Mouse (Mus musculus): ENCODE measurements around the gene Aoc3. TPM values are rescaled to one million over a fixed set of nuclear protein-coding genes. Genes with fewer than 3 reads are reported as not detected.

Aoc3 gene
- polyA plus RNA-seq, 1 experiment, result 12.5 TPM

GRCm38 (mm10) chr11:101338123-101338760, 7.8 kb downstream of the Aoc3 start:
- Histone ChIP-seq H3K4me1 (ENCODE audit: control insufficient read depth, insufficient read depth, low read length) (0 out of 2 replicates have a peak, but pooled peaks cover 4% of the 10 kb centered on the region), H3K27me3 (replicated peaks; ENCODE audit: control insufficient read depth, insufficient read depth, low read length) (no peaks in the 10 kb centered on the region), H3K27ac (ENCODE audit: insufficient read depth, low read depth, low read length) (no peak overlapping the region), H3K4me3 (ENCODE audit: insufficient read depth, low read depth, low read length) (peak overlapping the region; percentile 0; the same call in 1 of the 2 replicates), H3K36me3 (ENCODE audit: control insufficient read depth, insufficient read depth, low read length) (no peaks in the 10 kb centered on the region)
- no peak for DNase-seq
- 5% methylated on average over 9 of the region's 9 CpGs for WGBS
- TF ChIP-seq CTCF (conservative IDR thresholded peaks at IDR 0.05; ENCODE audit: insufficient read depth, insufficient read length, low read depth, low read length) (no peak), POLR2A (IDR thresholded peaks at IDR 0.05; ENCODE audit: low read depth, low read length) (no peak)

- Histone ChIP-seq H3K36me3 (ENCODE audit: control insufficient read depth, insufficient read depth, low read length) (no peaks in the 10 kb centered on the region), H3K4me1 (ENCODE audit: control insufficient read depth, insufficient read depth, low read length) (peaks cover 7% of the 10 kb centered on the region), H3K27ac (ENCODE audit: insufficient read depth, low read depth, low read length) (no peak overlapping the region), H3K27me3 (replicated peaks; ENCODE audit: control insufficient read depth, insufficient read depth, low read length) (no peaks in the 10 kb centered on the region), H3K4me3 (ENCODE audit: insufficient read depth, low read depth, low read length) (no peak overlapping the region)
- DNase-seq, result no peak
- 81% methylated on average over 10 of the region's 10 CpGs for WGBS
- TF ChIP-seq CTCF (conservative IDR thresholded peaks at IDR 0.05; ENCODE audit: insufficient read depth, insufficient read length, low read depth, low read length) (0 out of 2 replicates have a peak, but pooled peaks have one; percentile 16), POLR2A (IDR thresholded peaks at IDR 0.05; ENCODE audit: low read depth, low read length) (no peak)
Measured at GRCm38 (mm10) chr11:101347083-101347775, 16.8 kb downstream of the Aoc3 start.

GRCm38 (mm10) chr11:101348774-101349173, 18.4 kb downstream of the Aoc3 start:
- no peak for DNase-seq
- Histone ChIP-seq H3K4me1 (ENCODE audit: control insufficient read depth, insufficient read depth, low read length) (peaks cover 12% of the 10 kb centered on the region), H3K36me3 (ENCODE audit: control insufficient read depth, insufficient read depth, low read length) (no peaks in the 10 kb centered on the region), H3K4me3 (ENCODE audit: insufficient read depth, low read depth, low read length) (no peak overlapping the region), H3K27me3 (replicated peaks; ENCODE audit: control insufficient read depth, insufficient read depth, low read length) (no peaks in the 10 kb centered on the region), H3K27ac (ENCODE audit: insufficient read depth, low read depth, low read length) (no peak overlapping the region)
- 69% methylated on average over 7 of the region's 7 CpGs for WGBS
- TF ChIP-seq POLR2A (IDR thresholded peaks at IDR 0.05; ENCODE audit: low read depth, low read length), result no peak

- H3K4me1 ChIP-seq (ENCODE audit: control insufficient read depth, insufficient read depth, low read length), result peaks cover 17% of the 10 kb centered on the region
- no peak overlapping the region for H3K4me3 ChIP-seq (ENCODE audit: insufficient read depth, low read depth, low read length)
- no peak for TF ChIP-seq POLR2A (IDR thresholded peaks at IDR 0.05; ENCODE audit: low read depth, low read length)
- TF ChIP-seq CTCF (conservative IDR thresholded peaks at IDR 0.05; ENCODE audit: insufficient read depth, insufficient read length, low read depth, low read length), result no peak
- DNase-seq, result no peak
- no peak overlapping the region for H3K27ac ChIP-seq (ENCODE audit: insufficient read depth, low read depth, low read length)
- 84% methylated on average over 3 of the region's 3 CpGs for WGBS
- H3K27me3 ChIP-seq (replicated peaks; ENCODE audit: control insufficient read depth, insufficient read depth, low read length), result no peaks in the 10 kb centered on the region
- no peaks in the 10 kb centered on the region for H3K36me3 ChIP-seq (ENCODE audit: control insufficient read depth, insufficient read depth, low read length)
Measured at GRCm38 (mm10) chr11:101349216-101349615, 18.8 kb downstream of the Aoc3 start.

- no peak for TF ChIP-seq POLR2A (IDR thresholded peaks at IDR 0.05; ENCODE audit: low read depth, low read length)
- no peak for TF ChIP-seq CTCF (conservative IDR thresholded peaks at IDR 0.05; ENCODE audit: insufficient read depth, insufficient read length, low read depth, low read length)
- Histone ChIP-seq H3K4me3 (ENCODE audit: insufficient read depth, low read depth, low read length) (no peak overlapping the region), H3K27ac (ENCODE audit: insufficient read depth, low read depth, low read length) (peak overlapping the region; percentile 76), H3K4me1 (ENCODE audit: control insufficient read depth, insufficient read depth, low read length) (peaks cover 28% of the 10 kb centered on the region), H3K27me3 (replicated peaks; ENCODE audit: control insufficient read depth, insufficient read depth, low read length) (no peaks in the 10 kb centered on the region), H3K36me3 (ENCODE audit: control insufficient read depth, insufficient read depth, low read length) (no peaks in the 10 kb centered on the region)
- WGBS, result 48% methylated on average over 11 of the region's 11 CpGs
- DNase-seq, result no peak
Measured at GRCm38 (mm10) chr11:101351100-101351720, 20.8 kb downstream of the Aoc3 start.

GRCm38 (mm10) chr11:101351721-101352111, 21.3 kb downstream of the Aoc3 start:
- 35% methylated on average over 3 of the region's 3 CpGs for WGBS
- H3K4me1 ChIP-seq (ENCODE audit: control insufficient read depth, insufficient read depth, low read length), result peaks cover 28% of the 10 kb centered on the region
- TF ChIP-seq POLR2A (IDR thresholded peaks at IDR 0.05; ENCODE audit: low read depth, low read length) (no peak), CTCF (conservative IDR thresholded peaks at IDR 0.05; ENCODE audit: insufficient read depth, insufficient read length, low read depth, low read length) (no peak)
- peak; percentile 69 for DNase-seq
- no peaks in the 10 kb centered on the region for H3K27me3 ChIP-seq (replicated peaks; ENCODE audit: control insufficient read depth, insufficient read depth, low read length)
- peak overlapping the region; percentile 76 for H3K27ac ChIP-seq (ENCODE audit: insufficient read depth, low read depth, low read length)
- H3K36me3 ChIP-seq (ENCODE audit: control insufficient read depth, insufficient read depth, low read length), result no peaks in the 10 kb centered on the region
- H3K4me3 ChIP-seq (ENCODE audit: insufficient read depth, low read depth, low read length), result no peak overlapping the region

GRCm38 (mm10) chr11:101353436-101353835, 23.0 kb downstream of the Aoc3 start:
- H3K27me3 ChIP-seq (replicated peaks; ENCODE audit: control insufficient read depth, insufficient read depth, low read length), result no peaks in the 10 kb centered on the region
- no peaks in the 10 kb centered on the region for H3K36me3 ChIP-seq (ENCODE audit: control insufficient read depth, insufficient read depth, low read length)
- peak overlapping the region; percentile 95 for H3K27ac ChIP-seq (ENCODE audit: insufficient read depth, low read depth, low read length)
- DNase-seq, result peak; percentile 89
- peaks cover 30% of the 10 kb centered on the region for H3K4me1 ChIP-seq (ENCODE audit: control insufficient read depth, insufficient read depth, low read length)
- TF ChIP-seq POLR2A (IDR thresholded peaks at IDR 0.05; ENCODE audit: low read depth, low read length) (no peak), CTCF (conservative IDR thresholded peaks at IDR 0.05; ENCODE audit: insufficient read depth, insufficient read length, low read depth, low read length) (no peak)
- 40% methylated on average over 12 of the region's 12 CpGs for WGBS
- peak overlapping the region; percentile 25 for H3K4me3 ChIP-seq (ENCODE audit: insufficient read depth, low read depth, low read length)
